Mouse (Mus musculus) heart, postnatal 14 days (tissue): ENCODE measurements around the gene Tomm40. TPM values are rescaled to one million over a fixed set of nuclear protein-coding genes. Genes with fewer than 3 reads are reported as not detected.

Source experiments
- DNase-seq, 2 experiments: peaks; one replicate each; pipeline ENCODE4 v3.0.0; 2021 to 2022
- intact Hi-C: fragments of 180-260 bp; cut with DNase I; formaldehyde crosslinking; loops from one replicate; pipeline ENCODE4 v1.15.1; 2025
- total RNA-seq, 2 experiments: library from RNA; stranded (reverse); gene quantifications; 2 replicates each; pipeline ENCODE4 v1.2.3; 2021

Gene Tomm40
- total RNA-seq, 2 experiments from 2014 or later, result 107 to 120 TPM

GRCm38 (mm10) chr7:19668947-19669721 lies 46.1 kb downstream of the Tomm40 start:
- peak; percentile 91 to 95 for DNase-seq
- intact Hi-C loops, result loop anchor here (1.0 to 5.0 kb wide), 3 partner anchors 32 to 113 kb away; no protein-coding TSS in a partner anchor

GRCm38 (mm10) chr7:19667434-19667833 lies 47.8 kb downstream of the Tomm40 start:
- intact Hi-C loops, result loop anchor here (5.0 kb wide), 1 partner anchor 115 kb away; no protein-coding TSS in a partner anchor
- DNase-seq, result no peak

GRCm38 (mm10) chr7:19666750-19667149 lies 48.5 kb downstream of the Tomm40 start:
- intact Hi-C loops, result loop anchor here (5.0 kb wide), 1 partner anchor 116 kb away; no protein-coding TSS in a partner anchor
- no peak for DNase-seq

GRCm38 (mm10) chr7:19664955-19665841 lies 50.0 kb downstream of the Tomm40 start, which contains the start of gene Clptm1:
TSS of gene Clptm1 (minus strand) at chr7:19665033.
- intact Hi-C loops, result loop anchor here (5.0 kb wide), 1 partner anchor 117 kb away; no protein-coding TSS in a partner anchor
- DNase-seq, result peak; percentile 96 to 97

- DNase-seq, result no peak
- intact Hi-C loops, result no loop called here
Measured at GRCm38 (mm10) chr7:19664455-19664954, 50.7 kb downstream of the Tomm40 start.

GRCm38 (mm10) chr7:19663940-19664339 lies 51.3 kb downstream of the Tomm40 start:
- no peak for DNase-seq
- intact Hi-C loops, result no loop called here

GRCm38 (mm10) chr7:19652614-19653013 lies 62.6 kb downstream of the Tomm40 start:
- intact Hi-C loops, result no loop called here

More at GRCm38 (mm10) chr7:19652614-19653013, 62.6 kb downstream of the Tomm40 start:
- DNase-seq, result peak; percentile 47 to 67

Other genes starting within 250 kb of the Tomm40 start
- 1 to 10 TPM; 2.0 to 2.2 TPM for gene Bloc1s3, start 207.1 kb downstream of the Tomm40 start, total RNA-seq
- gene Trappc6a, start 207.0 kb downstream of the Tomm40 start, total RNA-seq, result 10 to 100 TPM; 48.9 to 49.6 TPM
- gene Nkpd1, start 197.6 kb downstream of the Tomm40 start, total RNA-seq, result not detected
- gene Ppp1r37, start 152.4 kb downstream of the Tomm40 start, total RNA-seq, result 10 to 100 TPM; 41.3 to 41.5 TPM
- under 1 TPM; 0.20 to 0.36 TPM for gene Zfp296, start 138.2 kb downstream of the Tomm40 start, total RNA-seq
- 10 to 100 TPM; 45.6 to 49.8 TPM for gene Gemin7, start 137.8 kb downstream of the Tomm40 start, total RNA-seq
- gene Clasrp, start 111.0 kb downstream of the Tomm40 start, total RNA-seq, result 10 to 100 TPM; 21.5 to 22.6 TPM
- gene Relb, start 86.0 kb downstream of the Tomm40 start, total RNA-seq, result 1 to 10 TPM; 6.3 to 9.6 TPM
- 10 to 100 TPM; 80.2 to 82.8 TPM for gene Clptm1, start 50.4 kb downstream of the Tomm40 start, total RNA-seq
- gene Apoc2, start 37.5 kb downstream of the Tomm40 start, total RNA-seq, result under 1 TPM; 0.41 to 0.55 TPM
- gene Gm44805, start 34.0 kb downstream of the Tomm40 start, total RNA-seq, result not detected
- gene Apoc4, start 34.0 kb downstream of the Tomm40 start, total RNA-seq, result not detected
- gene Apoc1, start 22.8 kb downstream of the Tomm40 start, total RNA-seq, result 1 to 10 TPM; 2.2 to 8.9 TPM
- 100 to 1,000 TPM; 243 to 352 TPM for gene Apoe, start 16.2 kb downstream of the Tomm40 start, total RNA-seq
- gene Nectin2, start 35.0 kb upstream of the Tomm40 start, total RNA-seq, result 10 to 100 TPM; 37.2 to 39.7 TPM
- 100 to 1,000 TPM; 225 to 236 TPM for gene Bcam, start 55.6 kb upstream of the Tomm40 start, total RNA-seq
- not detected for gene Cblc, start 81.4 kb upstream of the Tomm40 start, total RNA-seq
- 1 to 10 TPM; 3.9 to 4.5 TPM for gene Bcl3, start 107.3 kb upstream of the Tomm40 start, total RNA-seq
- not detected for gene Gm19345, start 136.6 kb upstream of the Tomm40 start, total RNA-seq
- gene Ceacam16, start 145.9 kb upstream of the Tomm40 start, total RNA-seq, result 1 to 10 TPM in 1 of 2 experiments, under 1 TPM in 1; 0.34 to 1.2 TPM
- not detected for gene Ceacam19, start 172.5 kb upstream of the Tomm40 start, total RNA-seq
- 10 to 100 TPM; 20.0 to 25.6 TPM for gene Pvr, start 205.7 kb upstream of the Tomm40 start, total RNA-seq
- gene Igsf23, start 235.3 kb upstream of the Tomm40 start, total RNA-seq, result 1 to 10 TPM; 1.3 to 1.6 TPM
- not detected for gene Ceacam20, start 250.0 kb upstream of the Tomm40 start, total RNA-seq